Mouse (Mus musculus) hindbrain, embryonic 14.5 days (tissue): Measurements from ENCODE around the gene Lrrc7. TPM values are rescaled to one million over a fixed set of nuclear protein-coding genes. Genes with fewer than 3 reads are reported as not detected.
A peak's percentile ranks its signal among the peaks of the same experiment; 100 is the strongest.

ENCODE experiments used
- ATAC-seq: fragments of 200-750 bp; cut with Nextera tagmentation; 2 replicates; pipeline ENCODE4 v1.8.0; 2017; ENCODE audit warnings: moderate number of reproducible peaks, mild to moderate bottlenecking, moderate TSS enrichment, moderate library complexity; ENCODE audit not compliant: low FRiP score
- DNase-seq: peaks from one replicate; pipeline ENCODE4 v3.0.0-alpha.2; 2015; ENCODE audit warnings: low spot score
- H3K27ac ChIP-seq: fragments of 300-500 bp; sonication (generic); 2 replicates; pipeline ENCODE4 v1.5.1; 2014; ENCODE audit warnings: mild to moderate bottlenecking, moderate library complexity
- H3K27me3 ChIP-seq: fragments of 300-500 bp; sonication (generic); 2 replicates; pipeline ENCODE4 v1.6.1; 2014; ENCODE audit warnings: mild to moderate bottlenecking, low read length, mixed read lengths; ENCODE audit not compliant: control insufficient read depth, insufficient read depth
- H3K36me3 ChIP-seq: fragments of 300-500 bp; sonication (generic); replicated peaks from 2 replicates; pipeline ENCODE4 v1.6.1; 2014; ENCODE audit not compliant: control insufficient read depth, insufficient read depth
- H3K4me1 ChIP-seq: fragments of 300-500 bp; sonication (generic); replicated peaks from 2 replicates; pipeline ENCODE4 v1.6.1; 2014; ENCODE audit warnings: antibody characterized with exemption, low read length, mixed read lengths; ENCODE audit not compliant: control insufficient read depth, insufficient read depth
- H3K4me2 ChIP-seq: fragments of 300-500 bp; sonication (generic); replicated peaks from 2 replicates; pipeline ENCODE4 v1.6.1; 2014; ENCODE audit warnings: mild to moderate bottlenecking, moderate library complexity
- H3K4me3 ChIP-seq: fragments of 300-500 bp; sonication (generic); replicated peaks from 2 replicates; pipeline ENCODE4 v1.5.1; 2014; ENCODE audit warnings: mild to moderate bottlenecking, low read length
- H3K9ac ChIP-seq: fragments of 300-500 bp; sonication (generic); 2 replicates; pipeline ENCODE4 v1.6.1; 2014
- H3K9me3 ChIP-seq: fragments of 300-500 bp; sonication (generic); 2 replicates; pipeline ENCODE4 v1.6.1; 2016; ENCODE audit warnings: low read length; ENCODE audit not compliant: control insufficient read depth
- WGBS: fragments of 180-500 bp; shearing (Covaris S2); extraction: QIAGEN DNeasy Blood & Tissue Kit; methylation state at CpG from one replicate; pipeline ENCODE4 v1.1.7; 2014; 5-methylcytosine and 5-hydroxymethylcytosine counted together
- polyA plus RNA-seq: library from polyadenylated mRNA; unstranded; fragments of >200 nt; fragmentation: Nextera tagmentation; extraction: Ambion mirVana; gene quantifications from 2 replicates; pipeline ENCODE4 v1.2.1, GENCODE M21; 2014

Lrrc7 gene
- 11.8 and 15.8 TPM in 2 replicates for polyA plus RNA-seq

DNA sequence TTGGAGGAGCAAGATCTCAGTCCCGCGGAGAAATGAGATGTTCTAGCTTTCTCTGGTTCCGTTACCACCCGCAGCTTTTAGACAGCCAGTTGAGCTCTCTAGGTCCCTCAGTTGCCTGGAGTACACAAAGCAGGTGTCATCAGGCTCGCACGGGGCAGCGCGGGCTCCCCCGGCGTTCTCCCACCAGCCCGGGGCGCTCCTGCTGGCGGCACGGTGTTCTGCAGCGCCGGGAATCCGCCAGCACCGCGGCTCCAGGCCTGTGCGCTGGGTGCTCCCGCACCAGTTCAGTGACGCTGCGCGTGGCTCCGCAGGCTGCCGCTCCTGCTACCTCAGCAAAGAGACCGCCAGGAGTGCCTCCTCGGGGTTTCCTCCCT, at the start of gene Lrrc7:
Lrrc7 (minus strand) TSS at position 235 of the 374 bp plus-strand sequence.
- Histone ChIP-seq H3K4me1 (0 out of 2 replicates have a peak, but pooled peaks cover 16% of the 10 kb centered on the region), H3K4me2 (peak within 1 kb of the TSS; percentile 74), H3K4me3 (peak within 1 kb of the TSS; percentile 68), H3K36me3 (no peaks in the 10 kb centered on the region), H3K9me3 (no peaks in the 10 kb centered on the region), H3K27ac (peak within 1 kb of the TSS; percentile 92), H3K27me3 (no peaks in the 10 kb centered on the region), H3K9ac (peak within 1 kb of the TSS; percentile 77)
- WGBS = 1% methylated on average over 28 of the region's 28 CpGs
- peak; percentile 88 for ATAC-seq
- DNase-seq = peak; percentile 76

DNA sequence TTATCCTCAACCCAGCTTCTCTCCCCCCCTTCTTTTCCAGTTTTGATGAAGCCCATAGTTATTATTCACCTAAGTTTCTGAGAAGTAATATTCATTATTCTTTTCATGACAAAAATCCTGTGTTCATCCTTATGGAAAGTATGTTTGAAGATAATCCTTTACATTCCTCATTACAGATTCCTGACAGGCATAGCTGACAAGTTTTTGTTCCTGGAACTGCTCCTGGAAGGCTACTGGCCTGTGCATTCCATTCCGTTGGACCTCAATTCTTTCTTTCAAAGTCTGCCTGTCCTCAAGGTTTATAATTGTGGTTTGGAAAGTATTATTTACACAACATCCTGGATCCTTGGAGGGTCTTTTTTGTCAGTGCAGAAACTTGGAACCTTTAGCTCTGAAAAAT, 45.0 kb upstream of the Lrrc7 start:
- WGBS = 32% methylated on average over 1 of the region's 1 CpGs
- H3K27ac ChIP-seq = no peak overlapping the region
- no peaks in the 10 kb centered on the region for H3K9me3 ChIP-seq
- DNase-seq (no peak), ATAC-seq (no peak)
- H3K36me3 ChIP-seq = no peaks in the 10 kb centered on the region
- no peak overlapping the region for H3K9ac ChIP-seq
- no peaks in the 10 kb centered on the region for H3K4me1 ChIP-seq
- H3K4me2 ChIP-seq = no peak overlapping the region
- H3K27me3 ChIP-seq = no peaks in the 10 kb centered on the region
- no peak overlapping the region for H3K4me3 ChIP-seq

DNA sequence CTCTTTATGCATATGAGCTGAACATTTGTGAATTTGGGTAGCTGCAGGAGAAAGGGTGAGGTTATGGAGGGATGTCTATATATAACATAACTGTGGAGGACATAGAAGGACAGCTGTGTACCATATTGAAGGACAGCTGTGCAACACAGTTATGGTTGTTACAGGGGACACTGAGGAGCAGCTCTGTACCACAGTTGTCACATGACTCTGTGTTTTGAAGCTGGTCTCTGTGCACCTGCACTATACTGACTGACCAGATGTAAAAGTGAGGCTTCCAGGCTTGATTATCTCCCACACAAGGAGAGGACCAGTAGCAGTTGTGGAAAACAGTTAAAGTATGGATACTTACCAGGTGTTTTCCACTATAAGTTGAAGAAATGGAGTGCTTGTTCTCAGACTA, 43.3 kb upstream of the Lrrc7 start:
- Histone ChIP-seq H3K36me3 (no peaks in the 10 kb centered on the region), H3K4me3 (no peak overlapping the region), H3K9ac (no peak overlapping the region), H3K27ac (no peak overlapping the region), H3K27me3 (no peaks in the 10 kb centered on the region), H3K9me3 (no peaks in the 10 kb centered on the region), H3K4me2 (no peak overlapping the region), H3K4me1 (no peaks in the 10 kb centered on the region)
- DNase-seq (no peak), ATAC-seq (no peak)

DNA sequence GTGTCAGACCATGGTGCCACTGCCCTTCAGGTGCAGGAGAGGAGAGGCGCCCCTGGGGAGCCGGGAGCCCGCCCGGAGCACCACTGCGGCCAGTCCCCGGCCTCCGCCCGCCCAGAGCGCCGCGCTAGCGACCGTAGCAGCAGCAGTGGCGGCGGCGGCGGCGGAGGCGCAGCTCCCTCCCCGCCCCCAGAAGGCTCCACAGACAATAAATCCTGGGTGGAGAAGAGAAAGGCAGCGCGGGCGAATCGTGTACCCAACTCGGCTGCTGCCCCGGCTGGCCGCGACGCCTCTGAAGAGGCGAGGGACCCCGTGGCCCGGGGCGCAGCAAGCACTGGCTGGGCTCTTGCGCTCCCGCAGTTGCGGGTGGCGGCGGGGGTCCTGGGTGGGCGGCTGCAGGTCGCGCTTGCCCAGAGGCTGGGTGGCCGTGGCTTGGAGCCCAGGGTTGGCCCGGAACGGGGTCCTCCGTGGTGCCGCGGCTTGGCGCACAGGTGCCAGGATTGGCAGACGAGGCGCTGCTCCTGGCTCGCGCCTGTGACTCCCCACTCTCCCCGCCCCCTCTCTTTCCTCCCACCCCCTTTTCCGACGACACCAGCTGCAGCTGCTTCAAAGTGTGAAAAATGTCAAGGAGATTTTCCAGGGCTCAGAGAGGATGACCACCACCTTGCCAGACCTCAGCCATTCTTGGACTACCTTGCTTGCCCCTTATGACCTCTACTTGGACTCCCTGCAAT, 600 bp downstream of the Lrrc7 start:
- peak overlapping the region; percentile 77 for H3K9ac ChIP-seq
- peak overlapping the region; percentile 92 for H3K27ac ChIP-seq
- peak; percentile 84 for ATAC-seq
- H3K36me3 ChIP-seq = no peaks in the 10 kb centered on the region
- 0 out of 2 replicates have a peak, but pooled peaks cover 19% of the 10 kb centered on the region for H3K4me1 ChIP-seq
- no peaks in the 10 kb centered on the region for H3K9me3 ChIP-seq
- peak; percentile 62 for DNase-seq
- H3K4me3 ChIP-seq = peak overlapping the region; percentile 68
- H3K27me3 ChIP-seq = no peaks in the 10 kb centered on the region
- 0% methylated on average over 42 of the region's 55 CpGs for whole genome bisulfite sequencing
- H3K4me2 ChIP-seq = peak overlapping the region; percentile 74

DNA sequence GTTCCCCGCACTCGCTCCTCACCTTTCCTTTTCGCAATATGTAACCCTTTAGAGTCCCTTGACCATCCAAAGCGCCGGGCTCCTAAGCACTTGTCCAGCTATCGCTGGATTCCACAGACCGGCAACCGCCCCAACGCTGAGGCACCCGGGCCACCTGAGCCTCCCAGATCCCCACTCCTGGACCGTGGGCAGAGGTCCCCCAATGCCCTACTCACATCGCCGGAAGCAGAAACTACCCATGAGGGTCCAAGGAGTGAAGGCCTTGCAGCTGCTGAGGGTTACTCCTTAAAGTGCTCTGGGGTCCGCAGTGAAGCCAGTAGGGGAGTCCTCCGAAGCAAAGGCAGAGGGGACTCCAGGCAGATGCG, 1.1 kb downstream of the Lrrc7 start:
- ATAC-seq = peak; percentile 21; the same call in 1 of the 2 replicates
- WGBS = 2% methylated on average over 16 of the region's 16 CpGs
- DNase-seq = peak; percentile 46
- H3K4me2 ChIP-seq = peak overlapping the region; percentile 74
- peak overlapping the region; percentile 68 for H3K4me3 ChIP-seq
- H3K27ac ChIP-seq = peak overlapping the region; percentile 92
- H3K4me1 ChIP-seq = 0 out of 2 replicates have a peak, but pooled peaks cover 19% of the 10 kb centered on the region
- H3K36me3 ChIP-seq = no peaks in the 10 kb centered on the region
- no peaks in the 10 kb centered on the region for H3K9me3 ChIP-seq
- peak overlapping the region; percentile 77 for H3K9ac ChIP-seq
- H3K27me3 ChIP-seq = no peaks in the 10 kb centered on the region

DNA sequence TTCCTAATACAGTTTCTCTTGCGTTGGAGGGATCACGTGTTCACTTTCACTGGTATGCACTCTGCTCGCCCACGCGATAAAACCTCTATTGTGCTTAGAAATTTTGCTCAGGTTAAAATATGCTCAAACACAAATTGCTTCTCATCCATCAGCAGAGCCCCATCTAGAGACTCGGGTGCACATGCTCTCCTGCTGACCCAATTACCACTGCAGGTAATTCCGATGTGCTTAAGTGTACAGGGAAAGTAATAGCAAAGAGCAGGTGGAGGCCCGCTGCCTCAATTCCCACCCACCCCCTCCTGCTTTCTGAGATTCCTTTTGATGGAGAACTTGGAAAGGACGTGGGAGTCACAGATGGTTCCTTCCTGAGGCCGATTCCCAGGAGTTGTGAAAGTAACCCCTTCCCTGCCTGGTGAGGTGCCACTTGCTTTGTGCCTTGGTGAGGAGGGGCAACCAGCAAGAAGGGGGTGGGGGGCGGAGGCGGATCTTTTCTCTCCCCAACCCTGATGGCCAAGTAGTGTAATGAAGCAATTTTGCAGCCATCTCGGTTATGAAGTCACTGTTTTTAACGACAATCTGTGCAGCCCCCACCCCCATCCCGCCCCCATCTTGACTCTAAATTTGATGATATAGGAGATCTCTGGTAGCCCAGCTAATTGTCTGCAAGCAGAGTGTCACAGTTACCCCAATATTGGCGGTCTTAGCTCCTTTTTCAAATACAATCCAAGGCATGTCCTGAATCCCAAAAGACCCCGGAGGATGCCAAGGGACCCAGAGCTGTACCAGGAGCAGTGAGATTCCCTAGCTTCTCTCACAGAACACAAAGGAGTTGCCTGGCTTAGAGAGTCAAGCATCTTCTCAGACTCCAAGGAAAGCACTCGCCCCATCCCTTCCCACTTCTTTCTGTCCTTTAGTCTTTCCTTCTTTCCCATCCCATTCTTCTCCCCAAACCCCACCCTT, 2.0 kb downstream of the Lrrc7 start:
- WGBS = 4% methylated on average over 18 of the region's 18 CpGs
- Histone ChIP-seq H3K4me2 (peak overlapping the region; percentile 74), H3K4me3 (peak overlapping the region; percentile 68), H3K36me3 (no peaks in the 10 kb centered on the region), H3K27ac (peak overlapping the region; percentile 92), H3K4me1 (0 out of 2 replicates have a peak, but pooled peaks cover 19% of the 10 kb centered on the region), H3K9ac (peak overlapping the region; percentile 77), H3K9me3 (no peaks in the 10 kb centered on the region), H3K27me3 (no peaks in the 10 kb centered on the region)
- DNase-seq (peak; percentile 58), ATAC-seq (peak; percentile 57)

DNA sequence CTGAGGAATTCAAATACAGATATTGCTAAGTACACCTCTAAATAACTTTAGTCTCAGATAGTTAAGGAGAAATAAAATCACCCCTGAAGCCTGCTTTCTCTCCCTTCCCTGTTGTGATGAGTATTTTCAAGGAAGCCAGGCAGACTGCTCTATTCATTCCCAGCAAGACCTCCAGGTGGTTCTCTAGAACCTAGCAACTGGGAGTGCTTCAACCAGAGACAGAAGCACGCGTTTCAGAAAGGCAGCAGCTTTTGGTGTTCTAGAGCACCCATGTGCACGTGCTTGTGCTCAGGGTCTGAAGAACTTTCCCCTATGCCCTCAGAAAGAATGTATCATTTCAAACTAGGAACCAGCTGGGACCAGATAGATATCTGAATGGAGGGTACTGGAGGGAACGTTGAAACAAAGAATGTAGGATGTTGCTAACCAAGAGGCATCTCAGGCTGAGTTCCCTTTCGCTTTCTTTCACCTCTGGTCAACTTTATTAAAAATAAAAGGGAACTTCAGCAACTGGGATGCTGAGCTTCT, 2.8 kb downstream of the Lrrc7 start:
- DNase-seq = peak; percentile 32
- peak overlapping the region; percentile 92 for H3K27ac ChIP-seq
- H3K4me3 ChIP-seq = peak overlapping the region; percentile 68
- H3K9me3 ChIP-seq = no peaks in the 10 kb centered on the region
- no peaks in the 10 kb centered on the region for H3K36me3 ChIP-seq
- 14% methylated on average over 5 of the region's 5 CpGs for WGBS
- no peak for ATAC-seq
- peak overlapping the region; percentile 77 for H3K9ac ChIP-seq
- 0 out of 2 replicates have a peak, but pooled peaks cover 19% of the 10 kb centered on the region for H3K4me1 ChIP-seq
- H3K27me3 ChIP-seq = no peaks in the 10 kb centered on the region
- peak overlapping the region; percentile 74 for H3K4me2 ChIP-seq

DNA sequence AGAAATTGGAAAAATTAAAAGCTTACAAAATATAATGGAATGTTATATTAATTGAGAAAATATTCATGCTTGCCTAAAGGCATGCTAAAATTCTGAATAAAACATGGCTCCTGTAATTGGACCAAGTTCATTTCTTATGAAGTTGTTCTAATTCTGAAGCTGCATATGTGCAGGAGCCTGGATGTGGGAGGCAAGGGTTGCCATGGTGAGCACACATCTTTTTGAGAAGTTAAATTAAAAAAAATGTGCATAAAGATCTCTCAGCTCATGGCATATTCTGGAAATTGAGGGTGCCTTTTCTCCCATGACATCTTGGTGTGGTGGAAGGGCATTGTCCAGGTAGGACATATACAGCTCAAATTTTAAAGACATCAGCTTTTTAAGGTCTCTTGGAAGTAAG, 3.4 kb downstream of the Lrrc7 start:
- peak overlapping the region; percentile 77; the same call in 1 of the 2 replicates for H3K9ac ChIP-seq
- peak overlapping the region; percentile 68 for H3K4me3 ChIP-seq
- H3K4me1 ChIP-seq = 0 out of 2 replicates have a peak, but pooled peaks cover 19% of the 10 kb centered on the region
- DNase-seq = no peak
- H3K27me3 ChIP-seq = no peaks in the 10 kb centered on the region
- no peak for ATAC-seq
- H3K27ac ChIP-seq = no peak overlapping the region
- no peaks in the 10 kb centered on the region for H3K36me3 ChIP-seq
- peak overlapping the region; percentile 74 for H3K4me2 ChIP-seq
- H3K9me3 ChIP-seq = no peaks in the 10 kb centered on the region

DNA sequence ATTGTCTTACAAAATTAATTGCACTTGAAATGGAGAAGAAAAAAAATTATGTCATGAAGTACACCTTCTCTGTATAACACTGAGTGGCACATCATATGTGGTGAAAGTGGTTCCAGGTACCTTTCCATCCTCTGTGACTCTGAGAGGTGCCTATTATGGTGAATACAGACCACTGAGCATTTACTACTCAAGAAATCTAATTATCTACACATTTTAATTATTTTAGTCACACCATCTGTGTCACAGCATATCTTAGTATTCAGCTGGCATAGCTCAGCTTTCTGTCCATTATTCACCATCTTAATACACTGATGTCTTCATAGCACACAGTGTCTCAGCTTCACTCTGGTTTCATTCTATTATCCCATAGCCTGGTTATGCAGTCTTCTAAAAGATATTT, 7.7 kb downstream of the Lrrc7 start:
- DNase-seq (no peak), ATAC-seq (peak; percentile 31; the same call in 1 of the 2 replicates)
- no peaks in the 10 kb centered on the region for H3K36me3 ChIP-seq

More for the DNA sequence above, 7.7 kb downstream of the Lrrc7 start:
- Histone ChIP-seq H3K9me3 (no peaks in the 10 kb centered on the region), H3K27ac (no peak overlapping the region), H3K4me1 (0 out of 2 replicates have a peak, but pooled peaks cover 15% of the 10 kb centered on the region), H3K27me3 (no peaks in the 10 kb centered on the region), H3K9ac (no peak overlapping the region), H3K4me3 (no peak overlapping the region), H3K4me2 (no peak overlapping the region)
